Mouse (Mus musculus): ENCODE measurements around the gene Efcab14.

Gene Efcab14

GRCm38 (mm10) chr4:115777627-115778026 is 40.1 kb downstream of the Efcab14 start:
- no peak for DNase-seq (ENCODE audit: low read depth, low spot score)

DNA sequence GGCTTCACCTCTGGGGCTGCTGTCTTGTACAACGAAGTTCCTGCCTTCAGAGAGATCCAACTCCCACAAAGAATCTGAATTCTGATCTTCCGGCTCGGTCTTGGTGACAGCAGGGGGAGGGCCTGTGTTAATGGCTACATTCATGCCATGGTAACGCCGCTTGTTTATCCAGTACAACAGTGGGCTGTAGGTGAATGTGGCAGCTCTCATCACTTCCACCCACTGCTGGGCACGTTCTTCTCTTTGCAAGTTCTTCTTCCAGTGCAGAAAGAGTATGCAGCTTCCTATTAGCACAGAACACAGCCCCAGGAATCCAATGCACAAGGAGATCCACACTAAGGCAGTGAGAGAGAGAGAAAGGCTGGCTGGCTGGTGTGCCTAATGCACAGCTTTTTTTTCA is 42.7 kb downstream of the Efcab14 start:
- no peak for DNase-seq (ENCODE audit: low read depth, low spot score)

DNA sequence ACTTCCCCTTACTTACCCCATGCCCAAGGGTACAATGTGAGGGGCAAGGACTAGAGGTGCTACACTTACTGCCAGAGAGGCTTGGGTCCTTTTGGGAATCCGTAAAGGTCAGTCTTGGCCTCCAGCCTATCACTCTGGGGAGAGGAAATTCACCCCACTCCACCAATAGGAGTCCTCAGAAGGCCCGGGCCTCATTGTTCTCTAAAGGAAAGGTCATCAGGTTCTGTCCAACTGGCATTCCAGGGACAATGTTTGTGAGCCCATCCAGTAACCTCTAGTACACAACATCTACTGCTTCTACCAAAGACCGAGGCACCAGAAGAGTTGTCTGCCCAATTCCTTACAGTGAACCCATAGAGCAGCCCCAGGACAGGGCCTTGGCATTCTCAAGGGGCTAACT is 43.4 kb downstream of the Efcab14 start, which contains the start of gene Tex38:
Gene Tex38 (minus strand): TSS at position 101 of the 400 bp plus-strand sequence.
- DNase-seq (ENCODE audit: low read depth, low spot score) = no peak

DNA sequence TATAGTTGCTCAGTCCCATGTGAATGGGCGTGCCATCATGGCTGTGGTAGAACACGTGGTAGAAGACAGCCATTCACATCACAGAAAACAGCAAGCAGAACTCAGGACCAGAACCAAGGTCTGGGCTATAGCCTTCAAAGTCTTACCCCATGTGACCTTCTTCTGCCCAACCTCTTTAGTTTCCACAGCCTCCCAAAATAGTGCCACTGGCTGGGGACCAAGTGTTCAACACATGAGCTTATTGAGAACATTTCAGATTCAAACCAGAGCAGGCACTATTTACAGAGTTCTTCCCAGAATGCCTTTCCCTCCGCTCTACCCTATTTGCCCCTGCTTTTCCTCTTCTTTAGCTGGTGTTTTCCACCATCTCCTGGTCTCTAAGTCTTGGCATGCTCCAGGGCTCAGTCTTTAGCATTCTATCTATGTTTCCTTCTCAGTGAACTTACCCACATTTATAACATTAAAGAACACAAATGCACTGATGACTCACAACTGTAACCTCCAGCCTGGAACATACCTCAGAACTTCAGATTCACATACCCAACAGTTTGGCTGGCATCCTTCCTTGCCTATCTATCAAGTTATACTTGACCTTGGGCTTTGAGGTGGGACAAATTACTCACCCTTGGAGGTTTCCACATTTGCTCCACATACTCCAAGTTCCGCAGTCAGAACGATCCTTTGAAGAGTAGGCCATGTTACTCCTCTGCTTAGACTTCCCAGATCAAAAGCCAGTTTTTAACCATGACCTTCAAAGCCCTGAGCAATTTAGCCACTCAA is 44.7 kb downstream of the Efcab14 start:
- no peak for DNase-seq (ENCODE audit: low read depth, low spot score)

DNA sequence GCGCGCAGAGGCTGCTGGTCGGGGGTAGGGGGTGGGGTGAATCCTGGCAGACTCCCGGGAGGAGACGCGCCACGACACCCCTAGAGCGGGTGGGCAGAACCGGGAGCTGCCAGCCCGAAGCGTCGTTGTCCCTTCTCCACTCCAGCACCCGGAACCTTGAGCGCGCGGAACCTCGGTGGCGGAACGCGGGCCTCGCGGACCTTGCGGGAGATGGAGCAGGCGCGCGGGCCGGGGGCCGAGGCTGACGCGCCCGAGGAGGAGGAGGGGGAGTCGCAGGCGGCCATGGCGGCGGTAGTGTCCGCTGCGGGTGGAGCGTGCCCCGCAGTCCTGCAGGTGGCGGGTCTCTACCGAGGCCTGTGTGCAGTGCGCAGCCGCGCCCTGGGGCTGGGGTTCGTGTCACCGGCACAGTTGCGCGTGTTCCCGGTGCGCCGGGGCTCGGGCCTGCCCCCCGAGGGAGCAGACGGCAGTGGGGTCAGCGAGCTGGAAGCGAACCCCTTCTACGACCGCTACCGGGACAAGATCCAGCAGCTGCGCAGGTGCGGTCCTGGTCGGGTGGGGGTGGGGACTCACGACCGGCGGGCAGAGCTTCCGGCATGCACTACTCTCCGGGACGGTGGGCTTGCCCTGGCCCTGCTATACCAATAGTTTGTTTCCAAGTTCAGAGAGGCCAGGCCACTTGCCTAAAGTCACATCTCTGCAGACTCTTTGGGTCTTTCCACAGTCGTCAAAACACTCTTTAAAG is 47.4 kb downstream of the Efcab14 start, which contains the start of gene Atpaf1:
Gene Atpaf1 (plus strand): TSS at position 44 of the 742 bp plus-strand sequence.
- DNase-seq (ENCODE audit: low read depth, low spot score) = peak; percentile 43

DNA sequence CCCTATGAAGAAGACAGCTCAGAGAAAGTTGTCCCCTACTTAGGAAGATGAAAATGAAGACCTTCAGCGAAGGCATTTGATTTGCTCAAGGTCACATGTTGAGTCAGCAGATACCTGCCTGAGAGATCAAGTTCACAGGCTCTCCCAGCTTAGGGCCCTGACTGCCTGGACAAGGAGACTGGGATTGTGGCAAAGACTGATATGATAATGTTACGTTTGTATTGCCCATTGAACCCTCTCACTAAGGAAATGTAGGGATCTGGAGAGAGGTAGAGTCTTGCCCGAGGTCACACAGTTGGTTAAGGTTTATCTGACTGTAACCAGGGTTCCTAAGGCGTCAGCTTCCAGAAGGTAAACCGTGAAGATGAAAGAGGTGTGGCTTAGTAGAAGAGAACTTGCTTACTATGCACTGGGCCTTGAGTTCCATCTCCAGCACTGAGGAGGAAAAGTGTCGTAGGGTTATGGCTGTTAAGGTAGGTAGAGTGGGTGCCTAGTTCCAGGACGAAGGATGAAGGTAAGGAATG is 48.0 kb downstream of the Efcab14 start:
- DNase-seq (ENCODE audit: low read depth, low spot score) = no peak

DNA sequence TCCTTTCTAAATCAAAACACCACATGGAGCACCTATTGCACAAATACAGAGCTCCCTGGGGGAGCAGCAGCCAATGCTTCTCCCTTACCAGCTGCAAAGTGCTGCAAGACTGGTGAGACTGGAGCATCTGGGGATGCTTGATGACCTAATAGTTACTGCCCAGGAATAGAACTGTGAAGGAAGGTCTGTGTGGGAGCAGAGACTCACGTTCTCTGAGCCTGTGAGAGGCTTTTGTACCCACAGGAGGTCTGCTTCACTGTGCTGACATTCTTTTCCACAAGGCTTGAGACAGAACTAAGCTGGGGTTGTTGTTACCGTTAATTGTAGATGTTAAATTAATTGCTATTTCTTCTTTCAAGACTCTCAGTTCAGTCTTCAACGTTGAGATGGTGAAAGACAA is 53.3 kb downstream of the Efcab14 start:
- DNase-seq (ENCODE audit: low read depth, low spot score) = no peak

- no peak for DNase-seq (ENCODE audit: low read depth, low spot score)
Measured at GRCm38 (mm10) chr4:115795360-115795759, 57.8 kb downstream of the Efcab14 start.

GRCm38 (mm10) chr4:115799981-115800380 is 62.4 kb downstream of the Efcab14 start:
- DNase-seq (ENCODE audit: low read depth, low spot score) = no peak

DNA sequence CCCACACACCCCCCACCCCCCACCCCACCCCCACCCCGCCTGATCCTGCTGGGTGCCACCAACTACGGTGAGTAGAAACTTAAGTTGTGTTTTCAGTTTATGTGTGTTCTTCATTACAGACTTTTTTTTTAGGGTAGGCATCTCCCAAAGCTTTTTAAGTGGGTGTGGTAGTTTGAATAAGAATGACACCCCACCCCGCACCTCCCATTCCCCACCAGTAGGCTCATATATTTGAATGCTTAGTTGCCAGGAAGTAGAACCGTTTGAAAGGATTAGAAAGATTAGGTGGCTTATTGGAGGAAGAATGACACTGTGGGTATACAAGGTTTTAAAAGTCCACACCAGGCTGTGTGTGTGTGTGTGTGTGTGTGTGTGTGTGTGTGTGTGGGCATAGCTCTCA is 74.8 kb downstream of the Efcab14 start:
- no peak for DNase-seq (ENCODE audit: low read depth, low spot score)

DNA sequence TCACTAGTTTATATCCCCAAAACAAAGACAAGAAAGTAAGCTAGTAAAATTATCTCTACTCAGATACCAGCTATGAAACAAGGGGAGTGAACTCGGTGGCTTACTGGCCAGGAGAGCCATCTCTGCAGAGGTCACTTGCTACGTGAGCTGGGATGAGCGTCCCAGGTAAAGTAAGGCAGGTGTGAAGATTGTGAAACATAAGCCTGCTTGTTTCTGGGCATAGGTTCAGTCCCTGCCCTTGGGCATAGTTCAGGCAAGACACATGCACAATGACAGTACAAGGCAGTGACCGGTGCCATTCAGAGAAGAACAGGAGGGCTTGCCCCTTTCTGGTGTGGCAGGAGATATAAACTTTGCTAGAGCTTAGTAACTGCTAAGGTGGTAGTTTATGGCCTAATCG is 78.1 kb downstream of the Efcab14 start:
- DNase-seq (ENCODE audit: low read depth, low spot score) = no peak

- DNase-seq (ENCODE audit: low read depth, low spot score) = no peak
Measured at GRCm38 (mm10) chr4:115820199-115820598, 82.7 kb downstream of the Efcab14 start.

DNA sequence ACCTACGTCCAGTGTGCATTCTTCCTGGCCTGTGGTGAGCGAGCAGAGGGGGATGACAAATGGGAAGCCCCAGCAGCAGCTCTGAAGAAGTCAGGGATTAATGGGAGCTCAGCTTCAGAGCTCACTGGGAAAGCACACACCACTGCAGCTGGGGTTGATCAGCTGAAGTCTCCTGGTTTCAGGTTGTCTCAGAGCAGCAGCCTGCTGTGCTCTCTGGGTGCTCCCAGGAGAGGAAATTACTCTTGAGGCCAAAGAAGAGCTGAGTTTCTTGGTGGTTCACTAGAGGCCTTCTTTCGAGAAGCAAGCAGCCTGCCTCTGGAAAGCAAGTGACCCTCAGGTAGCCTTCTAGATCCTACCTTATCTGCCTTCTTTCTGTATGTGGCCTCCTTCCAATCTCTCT is 83.4 kb downstream of the Efcab14 start:
- DNase-seq (ENCODE audit: low read depth, low spot score) = no peak

DNA sequence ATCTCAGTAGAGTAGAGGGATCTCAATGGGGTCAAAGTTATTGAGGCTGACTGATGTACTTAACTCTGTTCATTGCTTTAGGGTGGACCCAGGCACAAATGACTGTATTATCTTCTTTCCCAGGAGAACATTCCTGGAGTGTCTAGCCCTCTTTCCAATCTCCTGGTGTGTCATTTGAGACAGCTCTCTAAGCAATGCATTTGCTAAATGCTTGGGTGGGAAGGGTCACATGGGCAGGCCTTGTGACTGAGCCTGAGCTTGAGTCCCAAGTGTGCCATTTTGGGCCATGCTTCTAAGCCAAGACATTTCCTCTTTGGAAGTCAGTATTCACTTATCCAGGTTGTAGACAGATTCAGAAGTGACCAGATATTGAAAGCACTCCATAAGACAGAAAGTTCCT is 83.9 kb downstream of the Efcab14 start:
- DNase-seq (ENCODE audit: low read depth, low spot score) = no peak

GRCm38 (mm10) chr4:115821928-115822327 is 84.4 kb downstream of the Efcab14 start:
- DNase-seq (ENCODE audit: low read depth, low spot score) = no peak

GRCm38 (mm10) chr4:115824178-115824577 is 86.6 kb downstream of the Efcab14 start:
- no peak for DNase-seq (ENCODE audit: low read depth, low spot score)

GRCm38 (mm10) chr4:115825271-115825670 is 87.7 kb downstream of the Efcab14 start:
- DNase-seq (ENCODE audit: low read depth, low spot score) = no peak

All from retina, adult 2 months (tissue).